Mouse (Mus musculus) lung, adult 2 months (tissue): ENCODE measurements around the gene Gm14412.
"Not testable (repeated sequence)": the region's sequence is repeated elsewhere in the genome, so short reads cannot be mapped to it uniquely, and the experiment has no call there.

Source experiments
- CTCF ChIP-seq: fragments of 200-500 bp; IDR thresholded peaks from 2 replicates; pipeline ENCODE4 v1.5.1; 2011; ENCODE audit warnings: mild to moderate bottlenecking, low read length, control low read depth; ENCODE audit not compliant: insufficient read depth
- POLR2A ChIP-seq: fragments of 200-500 bp; IDR thresholded peaks from 2 replicates; pipeline ENCODE4 v1.6.1; 2011; ENCODE audit warnings: low read depth, mild to moderate bottlenecking, control low read depth, low read length, borderline replicate concordance; ENCODE audit errors: extremely low read depth

GRCm38 (mm10) chr2:177324257-177324733, at the start of gene Gm14412:
- not testable (repeated sequence) for TF ChIP-seq POLR2A, CTCF
